In the genomic region with DNA sequence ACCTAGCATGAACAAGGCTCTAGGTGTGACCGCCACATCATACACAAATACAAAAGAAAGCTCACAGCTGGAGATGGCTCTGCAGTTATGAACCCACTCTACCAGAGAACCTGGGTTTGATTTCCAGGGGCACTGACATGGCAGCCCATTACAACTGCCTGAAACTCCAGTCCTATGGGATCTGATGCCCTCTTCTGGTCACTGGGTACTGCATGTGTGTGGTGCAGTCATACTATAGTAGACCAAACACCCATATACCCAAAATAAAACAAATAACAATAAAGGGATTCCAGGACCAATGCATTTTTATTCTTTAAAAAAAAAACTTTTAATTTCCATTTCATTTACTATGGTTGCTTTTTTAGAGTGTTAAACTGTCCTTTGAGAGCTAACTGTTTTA, we compare ENCODE assay signal across 19 mouse cellular contexts. TPM values are rescaled to one million over a fixed set of nuclear protein-coding genes. Genes with fewer than 3 reads are reported as not detected.
DNase-seq lines count a peak whose midpoint lies in the region; ATAC-seq and TF ChIP-seq lines count a peak whose summit lies in the region.
"Had no signal": no experiment of that assay in that cellular context is flagged by ENCODE, and none has a peak within 500 bp of the region (broad histone marks: within the 10 kb centered on the region; RNA-seq: fewer than 3 reads in every experiment).

No protein-coding gene starts in this region.

- no peaks in the 10 kb centered on the region for H3K9me3 ChIP-seq in hindbrain, postnatal 0 days (ENCODE audit: low read length)
- no peaks in the 10 kb centered on the region for H3K9me3 ChIP-seq in hindbrain, embryonic 10.5 days
- H3K9me3 ChIP-seq in lung, embryonic 14.5 days (ENCODE audit: low read depth, low read length): no peaks in the 10 kb centered on the region
- H3K9me3 ChIP-seq: embryonic facial prominence, embryonic 10.5 days; forebrain, embryonic 13.5 days; limb, embryonic 15.5 days had no signal

- peak; percentile 21 to 22 for DNase-seq in cerebellum, postnatal 10 days
- DNase-seq in hindbrain, postnatal 0 days (ENCODE audit: low spot score): no peak
- no peak for DNase-seq in hindbrain, embryonic 10.5 days (ENCODE audit: low spot score)
- no peak for DNase-seq in lung, embryonic 14.5 days
- DNase-seq in lung, postnatal 25 days (ENCODE audit: low spot score): no peak
- no peak for DNase-seq in brain, embryonic 14.5 days (ENCODE audit: low read depth)
- no peak for DNase-seq in spleen, adult 12 weeks (ENCODE audit: low spot score)
- DNase-seq: adrenal gland, adult 8-10 months; B cell, adult 2 months; cerebellum, postnatal 36 days; heart, postnatal 36 days; kidney, adult 9 months; lung, postnatal 4 days; retina, postnatal 1 day had no signal

- ATAC-seq in cerebellum, adult (ENCODE audit: insufficient number of reproducible peaks, low FRiP score, low TSS enrichment): no peak
- ATAC-seq in hindbrain, postnatal 0 days: no peak
- no peak for ATAC-seq in lung, embryonic 14.5 days (ENCODE audit: insufficient read depth)
- ATAC-seq: forebrain, embryonic 13.5 days had no signal

- no peaks in the 10 kb centered on the region for H3K27me3 ChIP-seq in hindbrain, postnatal 0 days (ENCODE audit: insufficient read depth, low read length)
- no peaks in the 10 kb centered on the region for H3K27me3 ChIP-seq in hindbrain, embryonic 10.5 days (ENCODE audit: insufficient read depth, poor library complexity, severe bottlenecking)
- H3K27me3 ChIP-seq in lung, embryonic 14.5 days (ENCODE audit: insufficient read depth, low read length): no peaks in the 10 kb centered on the region
- H3K27me3 ChIP-seq: forebrain, embryonic 13.5 days; limb, embryonic 15.5 days had no signal

- TF ChIP-seq POLR2A in brain, embryonic 14.5 days (IDR thresholded peaks at IDR 0.05; ENCODE audit: borderline replicate concordance, extremely low read depth, insufficient read depth, insufficient read length, poor library complexity, severe bottlenecking): no peak

- peak; percentile 40 for TF ChIP-seq CTCF in hindbrain, postnatal 0 days (IDR thresholded peaks at IDR 0.05; ENCODE audit: low read depth)
- TF ChIP-seq CTCF in lung, embryonic 14.5 days (IDR thresholded peaks at IDR 0.05; ENCODE audit: low read depth): peak; percentile 33; the same call in 1 of the 2 replicates
- peak; percentile 18; the same call in 1 of the 2 replicates for TF ChIP-seq CTCF in brain, embryonic 14.5 days (IDR thresholded peaks at IDR 0.05; ENCODE audit: borderline replicate concordance, extremely low read depth, insufficient read depth, insufficient read length)

- H3K4me3 ChIP-seq in hindbrain, postnatal 0 days (ENCODE audit: low read length): no peak overlapping the region
- H3K4me3 ChIP-seq in hindbrain, embryonic 10.5 days: no peak overlapping the region
- H3K4me3 ChIP-seq in lung, embryonic 14.5 days (ENCODE audit: low read depth, low read length): no peak overlapping the region
- H3K4me3 ChIP-seq: embryonic facial prominence, embryonic 10.5 days; forebrain, embryonic 13.5 days; limb, embryonic 15.5 days had no signal

- peaks cover 8% of the 10 kb centered on the region; the same call in 1 of the 2 replicates for H3K4me1 ChIP-seq in hindbrain, postnatal 0 days (ENCODE audit: insufficient read depth, low read length)
- peaks cover 8% of the 10 kb centered on the region for H3K4me1 ChIP-seq in hindbrain, embryonic 10.5 days (replicated peaks)
- peaks cover 5% of the 10 kb centered on the region; the same call in 1 of the 2 replicates for H3K4me1 ChIP-seq in lung, embryonic 14.5 days (ENCODE audit: insufficient read depth)

- peaks cover 13% of the 10 kb centered on the region; the same call in 1 of the 2 replicates for H3K36me3 ChIP-seq in hindbrain, postnatal 0 days (ENCODE audit: insufficient read depth, low read length)
- H3K36me3 ChIP-seq in hindbrain, embryonic 10.5 days: peaks cover 44% of the 10 kb centered on the region
- H3K36me3 ChIP-seq in lung, embryonic 14.5 days (ENCODE audit: insufficient read depth): peaks cover 18% of the 10 kb centered on the region; the same call in 1 of the 2 replicates

- whole genome bisulfite sequencing in hindbrain, postnatal 0 days: 97% methylated on average over 1 of the region's 1 CpGs
- WGBS in hindbrain, embryonic 10.5 days: 90% methylated on average over 1 of the region's 1 CpGs
- 100% methylated on average over 1 of the region's 1 CpGs for WGBS in lung, embryonic 14.5 days

- no peak overlapping the region for H3K27ac ChIP-seq in hindbrain, postnatal 0 days
- no peak overlapping the region for H3K27ac ChIP-seq in hindbrain, embryonic 10.5 days
- no peak overlapping the region for H3K27ac ChIP-seq in lung, embryonic 14.5 days (ENCODE audit: low read depth)
- H3K27ac ChIP-seq: embryonic facial prominence, embryonic 10.5 days; forebrain, embryonic 13.5 days; limb, embryonic 15.5 days had no signal

- no peak overlapping the region for H3K9ac ChIP-seq in hindbrain, postnatal 0 days (replicated peaks; ENCODE audit: low read length)
- no peak overlapping the region for H3K9ac ChIP-seq in lung, embryonic 14.5 days
- H3K9ac ChIP-seq: forebrain, embryonic 13.5 days; limb, embryonic 15.5 days had no signal

- no peak overlapping the region for H3K4me2 ChIP-seq in hindbrain, postnatal 0 days (ENCODE audit: low read depth, low read length)
- H3K4me2 ChIP-seq in lung, embryonic 14.5 days: no peak overlapping the region
- H3K4me2 ChIP-seq: forebrain, embryonic 13.5 days; heart, embryonic 11.5 days; limb, embryonic 15.5 days had no signal

RNA-seq across cellular contexts. Expression of a gene that starts 4.7 kb away (rescaled TPM):
- 27.7 and 52.3 TPM in 2 replicates for total RNA-seq in hindbrain, postnatal 0 days (2014; rRNA removed)
- 88.5 and 92.2 TPM in 2 replicates for polyA plus RNA-seq in hindbrain, postnatal 0 days (2015; fragmentation: Nextera tagmentation; extraction: Ambion mirVana)
- 112 and 119 TPM in 2 replicates for polyA plus RNA-seq in hindbrain, embryonic 10.5 days (2016; fragmentation: Nextera tagmentation; extraction: Ambion mirVana)
- 75.3 and 88.6 TPM in 2 replicates for polyA plus RNA-seq in lung, embryonic 14.5 days (2014; fragmentation: Nextera tagmentation; extraction: Ambion mirVana)
- 40.3 and 54.8 TPM in 2 replicates for polyA plus RNA-seq in brain, embryonic 14.5 days (2012; rRNA removed)

RNA-seq across cellular contexts. Expression of a gene that starts 18.0 kb away (rescaled TPM):
- total RNA-seq in hindbrain, postnatal 0 days (2014; rRNA removed): 43.5 and 46.6 TPM in 2 replicates
- 224 and 241 TPM in 2 replicates for polyA plus RNA-seq in hindbrain, postnatal 0 days (2015; fragmentation: Nextera tagmentation; extraction: Ambion mirVana)
- 171 and 172 TPM in 2 replicates for polyA plus RNA-seq in hindbrain, embryonic 10.5 days (2016; fragmentation: Nextera tagmentation; extraction: Ambion mirVana)
- 150 and 154 TPM in 2 replicates for polyA plus RNA-seq in lung, embryonic 14.5 days (2014; fragmentation: Nextera tagmentation; extraction: Ambion mirVana)
- 126 and 141 TPM in 2 replicates for polyA plus RNA-seq in brain, embryonic 14.5 days (2012; rRNA removed)

RNA-seq across cellular contexts. Expression of a gene that starts 26.8 kb away (rescaled TPM):
- 25.0 and 29.5 TPM in 2 replicates for total RNA-seq in hindbrain, postnatal 0 days (2014; rRNA removed)
- polyA plus RNA-seq in hindbrain, postnatal 0 days (2015; fragmentation: Nextera tagmentation; extraction: Ambion mirVana): 9.7 and 11.5 TPM in 2 replicates
- polyA plus RNA-seq in hindbrain, embryonic 10.5 days (2016; fragmentation: Nextera tagmentation; extraction: Ambion mirVana): 4.8 and 6.0 TPM in 2 replicates
- 12.4 and 13.0 TPM in 2 replicates for polyA plus RNA-seq in lung, embryonic 14.5 days (2014; fragmentation: Nextera tagmentation; extraction: Ambion mirVana)
- 6.8 and 9.0 TPM in 2 replicates for polyA plus RNA-seq in brain, embryonic 14.5 days (2012; rRNA removed)

Comparison
In these comparisons a context has a peak if more than half of its experiments do, and no peak if none do; other contexts are left out.
1. DNase-seq: peak in cerebellum, postnatal 10 days (2 of 2); none in hindbrain, postnatal 0 days (single experiment), hindbrain, embryonic 10.5 days (single experiment), lung, embryonic 14.5 days (single experiment), lung, postnatal 25 days (single experiment), brain, embryonic 14.5 days (single experiment) and spleen, adult 12 weeks (single experiment).
2. Peak in every context shown above with its lines, with median percentiles within 50 percentile points of each other: CTCF ChIP-seq.